Mouse (Mus musculus): ENCODE results near the gene Psap. TPM values are rescaled to one million over a fixed set of nuclear protein-coding genes. Genes with fewer than 3 reads are reported as not detected.
A peak's percentile ranks its signal among the peaks of the same experiment; 100 is the strongest.

Psap gene
- polyA plus RNA-seq, 1 experiment from 2014 or later: 166 TPM

GRCm38 (mm10) chr10:60335021-60335420 lies 57.6 kb downstream of the Psap start:
- no peak overlapping the region for H3K27ac ChIP-seq (ENCODE audit: low read length)
- ATAC-seq (ENCODE audit: low FRiP score, low TSS enrichment): no peak

GRCm38 (mm10) chr10:60341528-60341927 lies 64.1 kb downstream of the Psap start:
- H3K27me3 ChIP-seq (ENCODE audit: insufficient read depth, low read length): no peaks in the 10 kb centered on the region
- H3K4me1 ChIP-seq (ENCODE audit: insufficient read depth, low read length): peaks cover 3% of the 10 kb centered on the region
- no peaks in the 10 kb centered on the region for H3K36me3 ChIP-seq (ENCODE audit: insufficient read depth, low read length)
- no peak for ATAC-seq (ENCODE audit: low FRiP score, low TSS enrichment)
- no peak overlapping the region for H3K27ac ChIP-seq (ENCODE audit: low read length)
- no peak overlapping the region for H3K4me2 ChIP-seq (replicated peaks; ENCODE audit: low read depth, low read length)
- no peak overlapping the region for H3K4me3 ChIP-seq (ENCODE audit: low read length)
- WGBS: 75% methylated on average over 9 of the region's 9 CpGs
- H3K9ac ChIP-seq (replicated peaks; ENCODE audit: low read length): no peak overlapping the region
- H3K9me3 ChIP-seq (ENCODE audit: low read length): no peaks in the 10 kb centered on the region

More at GRCm38 (mm10) chr10:60335021-60335420, 57.6 kb downstream of the Psap start:
- Histone ChIP-seq H3K4me1 (ENCODE audit: insufficient read depth, low read length) (no peaks in the 10 kb centered on the region), H3K4me2 (replicated peaks; ENCODE audit: low read depth, low read length) (no peak overlapping the region), H3K9me3 (ENCODE audit: low read length) (no peaks in the 10 kb centered on the region), H3K36me3 (ENCODE audit: insufficient read depth, low read length) (no peaks in the 10 kb centered on the region), H3K4me3 (ENCODE audit: low read length) (no peak overlapping the region), H3K27me3 (ENCODE audit: insufficient read depth, low read length) (no peaks in the 10 kb centered on the region), H3K9ac (replicated peaks; ENCODE audit: low read length) (no peak overlapping the region)
- WGBS: 96% methylated on average over 4 of the region's 4 CpGs

GRCm38 (mm10) chr10:60344111-60344510 lies 66.7 kb downstream of the Psap start:
- Histone ChIP-seq H3K4me2 (replicated peaks; ENCODE audit: low read depth, low read length) (no peak overlapping the region), H3K27me3 (ENCODE audit: insufficient read depth, low read length) (no peaks in the 10 kb centered on the region), H3K4me3 (ENCODE audit: low read length) (no peak overlapping the region), H3K27ac (ENCODE audit: low read length) (no peak overlapping the region), H3K36me3 (ENCODE audit: insufficient read depth, low read length) (no peaks in the 10 kb centered on the region), H3K9me3 (ENCODE audit: low read length) (no peaks in the 10 kb centered on the region), H3K4me1 (ENCODE audit: insufficient read depth, low read length) (peaks cover 19% of the 10 kb centered on the region), H3K9ac (replicated peaks; ENCODE audit: low read length) (no peak overlapping the region)
- 79% methylated on average over 3 of the region's 3 CpGs for WGBS
- ATAC-seq (ENCODE audit: low FRiP score, low TSS enrichment): no peak

- Histone ChIP-seq H3K4me1 (ENCODE audit: insufficient read depth, low read length) (peaks cover 32% of the 10 kb centered on the region), H3K9me3 (ENCODE audit: low read length) (no peaks in the 10 kb centered on the region), H3K36me3 (ENCODE audit: insufficient read depth, low read length) (no peaks in the 10 kb centered on the region), H3K4me3 (ENCODE audit: low read length) (no peak overlapping the region), H3K9ac (replicated peaks; ENCODE audit: low read length) (peak overlapping the region; percentile 67; the same call in 1 of the 2 replicates), H3K27ac (ENCODE audit: low read length) (no peak overlapping the region), H3K4me2 (replicated peaks; ENCODE audit: low read depth, low read length) (peak overlapping the region; percentile 56), H3K27me3 (ENCODE audit: insufficient read depth, low read length) (no peaks in the 10 kb centered on the region)
- no peak for ATAC-seq (ENCODE audit: low FRiP score, low TSS enrichment)
- WGBS: 85% methylated on average over 4 of the region's 4 CpGs
Observed at GRCm38 (mm10) chr10:60346056-60346455, 68.6 kb downstream of the Psap start.

- H3K4me3 ChIP-seq (ENCODE audit: low read length): peak within 1 kb of the TSS; percentile 47
- ATAC-seq (ENCODE audit: low FRiP score, low TSS enrichment): peak; percentile 67
- H3K27ac ChIP-seq (ENCODE audit: low read length): no peak within 1 kb of the TSS
- H3K9me3 ChIP-seq (ENCODE audit: low read length): no peaks in the 10 kb centered on the region
- H3K4me2 ChIP-seq (replicated peaks; ENCODE audit: low read depth, low read length): peak within 1 kb of the TSS; percentile 56
- no peaks in the 10 kb centered on the region for H3K36me3 ChIP-seq (ENCODE audit: insufficient read depth, low read length)
- no peaks in the 10 kb centered on the region for H3K27me3 ChIP-seq (ENCODE audit: insufficient read depth, low read length)
- H3K4me1 ChIP-seq (ENCODE audit: insufficient read depth, low read length): peaks cover 40% of the 10 kb centered on the region
- under 1% methylated on average over 37 of the region's 37 CpGs for WGBS
- peak within 1 kb of the TSS; percentile 67 for H3K9ac ChIP-seq (replicated peaks; ENCODE audit: low read length)
Observed at GRCm38 (mm10) chr10:60346701-60347405, 69.4 kb downstream of the Psap start, which contains the start of gene Vsir. Vsir (plus strand) TSS chr10:60346851.

GRCm38 (mm10) chr10:60347768-60348610 lies 70.6 kb downstream of the Psap start:
- Histone ChIP-seq H3K27me3 (ENCODE audit: insufficient read depth, low read length) (no peaks in the 10 kb centered on the region), H3K4me2 (replicated peaks; ENCODE audit: low read depth, low read length) (peak overlapping the region; percentile 56), H3K9ac (replicated peaks; ENCODE audit: low read length) (0 out of 2 replicates have a peak overlapping the region, but pooled peaks have one; percentile 15), H3K4me1 (ENCODE audit: insufficient read depth, low read length) (peaks cover 46% of the 10 kb centered on the region), H3K27ac (ENCODE audit: low read length) (no peak overlapping the region), H3K9me3 (ENCODE audit: low read length) (no peaks in the 10 kb centered on the region), H3K4me3 (ENCODE audit: low read length) (peak overlapping the region; percentile 47), H3K36me3 (ENCODE audit: insufficient read depth, low read length) (no peaks in the 10 kb centered on the region)
- no peak for ATAC-seq (ENCODE audit: low FRiP score, low TSS enrichment)
- WGBS: 57% methylated on average over 9 of the region's 9 CpGs

- Histone ChIP-seq H3K4me1 (ENCODE audit: insufficient read depth, low read length) (peaks cover 46% of the 10 kb centered on the region), H3K27ac (ENCODE audit: low read length) (no peak overlapping the region), H3K27me3 (ENCODE audit: insufficient read depth, low read length) (no peaks in the 10 kb centered on the region), H3K9me3 (ENCODE audit: low read length) (no peaks in the 10 kb centered on the region), H3K9ac (replicated peaks; ENCODE audit: low read length) (no peak overlapping the region), H3K4me2 (replicated peaks; ENCODE audit: low read depth, low read length) (peak overlapping the region; percentile 56; the same call in 1 of the 2 replicates), H3K4me3 (ENCODE audit: low read length) (no peak overlapping the region), H3K36me3 (ENCODE audit: insufficient read depth, low read length) (no peaks in the 10 kb centered on the region)
- ATAC-seq (ENCODE audit: low FRiP score, low TSS enrichment): no peak
- 45% methylated on average over 6 of the region's 6 CpGs for WGBS
Observed at GRCm38 (mm10) chr10:60349056-60349455, 71.6 kb downstream of the Psap start.

- 89% methylated on average over 5 of the region's 5 CpGs for WGBS
- H3K4me2 ChIP-seq (replicated peaks; ENCODE audit: low read depth, low read length): no peak overlapping the region
- H3K27me3 ChIP-seq (ENCODE audit: insufficient read depth, low read length): no peaks in the 10 kb centered on the region
- no peaks in the 10 kb centered on the region for H3K36me3 ChIP-seq (ENCODE audit: insufficient read depth, low read length)
- peaks cover 46% of the 10 kb centered on the region for H3K4me1 ChIP-seq (ENCODE audit: insufficient read depth, low read length)
- H3K27ac ChIP-seq (ENCODE audit: low read length): peak overlapping the region; percentile 27; the same call in 1 of the 2 replicates
- H3K4me3 ChIP-seq (ENCODE audit: low read length): no peak overlapping the region
- no peaks in the 10 kb centered on the region for H3K9me3 ChIP-seq (ENCODE audit: low read length)
- no peak for ATAC-seq (ENCODE audit: low FRiP score, low TSS enrichment)
- H3K9ac ChIP-seq (replicated peaks; ENCODE audit: low read length): no peak overlapping the region
Observed at GRCm38 (mm10) chr10:60349644-60350043, 72.2 kb downstream of the Psap start.

GRCm38 (mm10) chr10:60350077-60350804 lies 72.8 kb downstream of the Psap start:
- Histone ChIP-seq H3K9me3 (ENCODE audit: low read length) (no peaks in the 10 kb centered on the region), H3K27ac (ENCODE audit: low read length) (peak overlapping the region; percentile 49), H3K4me3 (ENCODE audit: low read length) (peak overlapping the region; percentile 17; the same call in 1 of the 2 replicates), H3K9ac (replicated peaks; ENCODE audit: low read length) (0 out of 2 replicates have a peak overlapping the region, but pooled peaks have one; percentile 14), H3K27me3 (ENCODE audit: insufficient read depth, low read length) (no peaks in the 10 kb centered on the region), H3K36me3 (ENCODE audit: insufficient read depth, low read length) (no peaks in the 10 kb centered on the region), H3K4me2 (replicated peaks; ENCODE audit: low read depth, low read length) (peak overlapping the region; percentile 22), H3K4me1 (ENCODE audit: insufficient read depth, low read length) (peaks cover 46% of the 10 kb centered on the region)
- WGBS: 36% methylated on average over 5 of the region's 5 CpGs
- ATAC-seq (ENCODE audit: low FRiP score, low TSS enrichment): no peak
